Mouse (Mus musculus): ENCODE data around the gene Slc27a3. TPM values are rescaled to one million over a fixed set of nuclear protein-coding genes. Genes with fewer than 3 reads are reported as not detected.

The Slc27a3 gene
- total and polyA plus RNA-seq, 3 experiments = 1.3 to 2.6 (median 1.9) TPM

- no peaks in the 10 kb centered on the region for H3K9me3 ChIP-seq (replicated peaks; ENCODE audit: low read length)
- H3K27ac ChIP-seq (ENCODE audit: insufficient read depth, low read depth) = no peak overlapping the region
- H3K4me3 ChIP-seq (replicated peaks in 1 of 3; ENCODE audit: low read depth in 2 of 3, low read length in 2 of 3, poor library complexity in 1 of 3) = no peak overlapping the region
- dilution Hi-C loops (cut with MboI; ENCODE audit: extremely low pct_ligation_motif_present, extremely low pct_unique_long_range_greater_than_20kb, low sequenced_read_pairs) (no loop called here), in situ Hi-C loops (cut with MboI; ENCODE audit: low pct_ligation_motif_present, low pct_unique_long_range_greater_than_20kb, low sequenced_read_pairs) (no loop called here)
- no peaks in the 10 kb centered on the region for H3K79me2 ChIP-seq (replicated peaks; ENCODE audit: control insufficient read depth, extremely low read depth, insufficient read depth, poor library complexity, severe bottlenecking)
- peaks cover 7 to 31% of the 10 kb centered on the region in 2 experiments for H3K4me1 ChIP-seq (ENCODE audit: control insufficient read depth in 1 of 2, insufficient read depth in 2 of 2)
- DNase-seq (ENCODE audit: extremely low read depth) = no peak
- TF ChIP-seq GABPA (IDR thresholded peaks at IDR 0.05; ENCODE audit: insufficient replicate concordance, low read depth, low read length) (no peak), BHLHE40 (IDR thresholded peaks at IDR 0.05; ENCODE audit: low read depth, low read length) (no peak), POLR2A (IDR thresholded peaks at IDR 0.05; ENCODE audit: low read depth, low read length) (no peak), ZNF384 (IDR thresholded peaks at IDR 0.05; ENCODE audit: low read depth, low read length) (no peak), TBP (conservative IDR thresholded peaks at IDR 0.05; ENCODE audit: low read depth, low read length) (no peak), NRF1 (IDR thresholded peaks at IDR 0.05; ENCODE audit: low read depth, low read length) (no peak), SIN3A (IDR thresholded peaks at IDR 0.05; ENCODE audit: low read length) (no peak), MXI1 (IDR thresholded peaks at IDR 0.05; ENCODE audit: low read depth, low read length) (no peak)
- no peak overlapping the region for H3K4me2 ChIP-seq (ENCODE audit: insufficient read depth, low read depth, poor library complexity, severe bottlenecking)
- H3K27me3 ChIP-seq (replicated peaks) = no peaks in the 10 kb centered on the region
- H3K9ac ChIP-seq (ENCODE audit: insufficient read depth, low read depth) = no peak overlapping the region
- H3K36me3 ChIP-seq (replicated peaks in 1 of 2; ENCODE audit: control insufficient read depth in 1 of 2, insufficient read depth in 1 of 2, low read length in 1 of 2) = peaks cover 44 to 53% of the 10 kb centered on the region in 2 experiments
These were observed 4.8 kb downstream of the Slc27a3 start for GRCm38 (mm10) chr3:90384851-90385375.

DNA sequence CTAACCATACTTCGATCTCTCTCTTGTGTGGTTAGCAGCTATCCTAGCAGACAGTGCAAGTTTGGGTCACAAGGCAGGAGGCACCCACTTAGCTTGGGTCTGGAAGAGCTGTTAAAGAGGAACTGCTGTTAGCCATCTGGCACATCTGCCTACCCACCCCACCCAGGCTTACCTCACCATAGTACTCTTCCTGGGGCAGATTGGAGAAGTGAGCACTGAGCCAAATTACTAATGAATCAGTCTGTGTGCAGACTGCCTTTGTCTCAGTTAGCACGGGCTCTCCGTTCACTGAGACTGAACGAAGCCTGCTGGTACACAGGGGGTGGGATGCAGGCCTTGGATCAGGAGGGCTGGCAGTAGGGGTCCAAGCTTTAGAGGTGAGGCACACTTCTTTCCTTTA, 6.0 kb downstream of the Slc27a3 start:
- Histone ChIP-seq H3K4me2 (ENCODE audit: insufficient read depth, low read depth, poor library complexity, severe bottlenecking) (no peak overlapping the region), H3K4me1 (ENCODE audit: control insufficient read depth in 1 of 2, insufficient read depth in 2 of 2) (peaks cover 7 to 35% of the 10 kb centered on the region in 2 experiments), H3K9me3 (replicated peaks; ENCODE audit: low read length) (peaks cover 3% of the 10 kb centered on the region), H3K79me2 (replicated peaks; ENCODE audit: control insufficient read depth, extremely low read depth, insufficient read depth, poor library complexity, severe bottlenecking) (no peaks in the 10 kb centered on the region), H3K4me3 (replicated peaks in 1 of 3; ENCODE audit: low read depth in 2 of 3, low read length in 2 of 3, poor library complexity in 1 of 3) (no peak overlapping the region), H3K27me3 (replicated peaks) (no peaks in the 10 kb centered on the region), H3K36me3 (replicated peaks in 1 of 2; ENCODE audit: control insufficient read depth in 1 of 2, insufficient read depth in 1 of 2, low read length in 1 of 2) (peaks cover 32 to 41% of the 10 kb centered on the region in 2 experiments), H3K9ac (ENCODE audit: insufficient read depth, low read depth) (no peak overlapping the region), H3K27ac (ENCODE audit: insufficient read depth, low read depth) (0 out of 2 replicates have a peak overlapping the region, but pooled peaks have one; percentile 8)
- peak; percentile 95 for DNase-seq (ENCODE audit: extremely low read depth)
- in situ Hi-C loops (cut with MboI; ENCODE audit: low pct_ligation_motif_present, low pct_unique_long_range_greater_than_20kb, low sequenced_read_pairs) (no loop called here), dilution Hi-C loops (cut with MboI; ENCODE audit: extremely low pct_ligation_motif_present, extremely low pct_unique_long_range_greater_than_20kb, low sequenced_read_pairs) (no loop called here)
- TF ChIP-seq ZC3H11A (IDR thresholded peaks at IDR 0.05; ENCODE audit: low read depth, low read length) = no peak
- TF ChIP-seq TCF12 (IDR thresholded peaks at IDR 0.05; ENCODE audit: low read depth, low read length) = peak; percentile 79
- peak; percentile 44; the same call in 1 of the 2 replicates for TF ChIP-seq TBP (conservative IDR thresholded peaks at IDR 0.05; ENCODE audit: low read depth, low read length)
- no peak for TF ChIP-seq NELFE (IDR thresholded peaks at IDR 0.05; ENCODE audit: low read depth, low read length)
- TF ChIP-seq ZNF384 (IDR thresholded peaks at IDR 0.05; ENCODE audit: low read depth, low read length) = no peak
- no peak for TF ChIP-seq NRF1 (IDR thresholded peaks at IDR 0.05; ENCODE audit: low read depth, low read length)
- no peak for TF ChIP-seq CHD2 (IDR thresholded peaks at IDR 0.05; ENCODE audit: low read length)
- TF ChIP-seq MXI1 (IDR thresholded peaks at IDR 0.05; ENCODE audit: low read depth, low read length) = no peak
- no peak for TF ChIP-seq JUND (conservative IDR thresholded peaks at IDR 0.05; ENCODE audit: low read depth, low read length)
- TF ChIP-seq E2F4 (IDR thresholded peaks at IDR 0.05; ENCODE audit: insufficient replicate concordance, low read depth, low read length) = no peak
- TF ChIP-seq PAX5 (IDR thresholded peaks at IDR 0.05; ENCODE audit: low read length) = no peak
- TF ChIP-seq SMC3 (IDR thresholded peaks at IDR 0.05; ENCODE audit: low read depth, low read length) = no peak
- no peak for TF ChIP-seq ZMIZ1 (IDR thresholded peaks at IDR 0.05; ENCODE audit: low read depth, low read length)
- no peak for TF ChIP-seq ZKSCAN1 (IDR thresholded peaks at IDR 0.05; ENCODE audit: borderline replicate concordance, low read depth, low read length)
- peak; percentile 38 for TF ChIP-seq ETS1 (conservative IDR thresholded peaks at IDR 0.05; ENCODE audit: low read depth, low read length)
- no peak; the same call in 1 of the 2 replicates for TF ChIP-seq ELF1 (IDR thresholded peaks at IDR 0.05; ENCODE audit: low read depth, low read length)
- no peak for TF ChIP-seq USF1 (IDR thresholded peaks at IDR 0.05; ENCODE audit: low read depth, low read length)
- 0 out of 2 replicates have a peak, but pooled peaks have one; percentile 24 for TF ChIP-seq MEF2A (IDR thresholded peaks at IDR 0.05; ENCODE audit: borderline replicate concordance, low read depth, low read length)
- TF ChIP-seq CTCF (conservative IDR thresholded peaks at IDR 0.05 in 1 of 2, IDR thresholded peaks at IDR 0.05 in 1 of 2; ENCODE audit: low read depth in 2 of 2, low read length in 2 of 2) = no peak
- peak; percentile 33; the same call in 1 of the 2 replicates for TF ChIP-seq MAX (IDR thresholded peaks at IDR 0.05; ENCODE audit: low read length)
- TF ChIP-seq POLR2A (IDR thresholded peaks at IDR 0.05; ENCODE audit: low read depth, low read length) = no peak
- TF ChIP-seq MAFK (IDR thresholded peaks at IDR 0.05; ENCODE audit: insufficient replicate concordance, low read length) = no peak
- no peak for TF ChIP-seq BHLHE40 (IDR thresholded peaks at IDR 0.05; ENCODE audit: low read depth, low read length)
- no peak for TF ChIP-seq HCFC1 (IDR thresholded peaks at IDR 0.05; ENCODE audit: low read depth, low read length)
- TF ChIP-seq KAT2A (IDR thresholded peaks at IDR 0.05; ENCODE audit: insufficient replicate concordance, low read length) = no peak
- no peak for TF ChIP-seq RAD21 (IDR thresholded peaks at IDR 0.05; ENCODE audit: low read depth, low read length)
- TF ChIP-seq RCOR1 (conservative IDR thresholded peaks at IDR 0.05; ENCODE audit: low read depth, low read length) = no peak
- TF ChIP-seq MYC (IDR thresholded peaks at IDR 0.05; ENCODE audit: low read depth, low read length) = no peak
- TF ChIP-seq IRF4 (IDR thresholded peaks at IDR 0.05; ENCODE audit: low read depth, low read length) = peak; percentile 84
- TF ChIP-seq UBTF (IDR thresholded peaks at IDR 0.05; ENCODE audit: low read depth, low read length) = no peak

All from CH12.LX (cell line).